Mouse (Mus musculus) stomach, postnatal 0 days (tissue): ENCODE measurements around the gene Elovl6. TPM values are rescaled to one million over a fixed set of nuclear protein-coding genes. Genes with fewer than 3 reads are reported as not detected.

Experiments
- ATAC-seq: fragments of 200-750 bp; cut with Nextera tagmentation; 2 replicates; pipeline ENCODE4 v1.8.0; 2017; ENCODE audit not compliant: low FRiP score, low TSS enrichment
- DNase-seq: peaks from one replicate; pipeline ENCODE4 v3.0.0-alpha.2; 2016; ENCODE audit warnings: low spot score
- H3K27ac ChIP-seq: fragments of 300-500 bp; sonication (generic); replicated peaks from 2 replicates; pipeline ENCODE4 v1.5.1; 2014; ENCODE audit warnings: mild to moderate bottlenecking, control low read depth
- H3K27me3 ChIP-seq: fragments of 300-500 bp; sonication (generic); 2 replicates; pipeline ENCODE4 v1.6.1; 2014; ENCODE audit warnings: low read length; ENCODE audit not compliant: control insufficient read depth, insufficient read depth
- H3K36me3 ChIP-seq: fragments of 300-500 bp; sonication (generic); 2 replicates; pipeline ENCODE4 v1.6.1; 2014; ENCODE audit warnings: low read length, mixed read lengths; ENCODE audit not compliant: control insufficient read depth, insufficient read depth
- H3K4me1 ChIP-seq: fragments of 300-500 bp; sonication (generic); replicated peaks from 2 replicates; pipeline ENCODE4 v1.6.1; 2014; ENCODE audit warnings: antibody characterized with exemption; ENCODE audit not compliant: control insufficient read depth, insufficient read depth
- H3K4me2 ChIP-seq: fragments of 300-500 bp; sonication (generic); replicated peaks from 2 replicates; pipeline ENCODE4 v1.6.1; 2014; ENCODE audit warnings: low read depth, mild to moderate bottlenecking, control low read depth, moderate library complexity
- H3K4me3 ChIP-seq: fragments of 300-500 bp; sonication (generic); 2 replicates; pipeline ENCODE4 v1.5.1; 2014; ENCODE audit warnings: low read depth, low read length, control low read depth
- H3K9ac ChIP-seq: fragments of 300-500 bp; sonication (generic); 2 replicates; pipeline ENCODE4 v1.6.1; 2014; ENCODE audit warnings: mild to moderate bottlenecking, low read length, control low read depth, mixed read lengths
- H3K9me3 ChIP-seq: fragments of 300-500 bp; sonication (generic); 2 replicates; pipeline ENCODE4 v1.6.1; 2016; ENCODE audit warnings: low read length; ENCODE audit not compliant: control insufficient read depth
- CTCF ChIP-seq: IDR thresholded peaks from 2 replicates; pipeline ENCODE4 v1.5.1; 2016; ENCODE audit warnings: antibody characterized with exemption, low read depth, mild to moderate bottlenecking, moderate library complexity
- EP300 ChIP-seq: optimal IDR thresholded peaks from 2 replicates; pipeline ENCODE3; 2016; ENCODE audit warnings: antibody characterized with exemption
- WGBS: fragments of 180-500 bp; shearing (Covaris S2); extraction: QIAGEN DNeasy Blood & Tissue Kit; methylation state at CpG from one replicate; pipeline ENCODE4 v1.1.7; 2014; 5-methylcytosine and 5-hydroxymethylcytosine counted together
- polyA plus RNA-seq: library from polyadenylated mRNA; unstranded; fragments of >200 nt; fragmentation: Nextera tagmentation; extraction: Ambion mirVana; gene quantifications from 2 replicates; pipeline ENCODE4 v1.2.1, GENCODE M21; 2015

Elovl6 gene
- polyA plus RNA-seq, 1 experiment from 2014 or later = 34.2 TPM

DNA sequence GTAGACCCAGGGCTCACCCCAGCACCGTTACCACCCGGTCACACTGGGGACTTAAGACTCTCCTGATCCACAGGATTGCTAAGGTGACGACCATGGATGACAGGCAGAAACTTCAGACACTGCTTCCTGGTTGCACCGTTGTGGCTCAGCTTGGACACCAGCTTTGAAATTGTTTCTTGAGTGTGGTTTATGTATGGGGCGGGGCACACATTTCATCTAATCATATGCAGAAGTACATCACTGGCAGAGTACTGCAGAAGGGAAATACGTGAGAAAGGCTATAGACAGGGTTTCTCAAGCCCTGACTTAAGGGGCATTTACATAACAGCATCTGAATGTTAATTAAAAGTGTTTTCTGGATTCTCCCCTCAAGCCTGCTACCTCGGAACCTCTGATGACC, 81.6 kb downstream of the Elovl6 start:
- H3K4me1 ChIP-seq = no peaks in the 10 kb centered on the region
- ATAC-seq (no peak), DNase-seq (no peak)
- H3K27me3 ChIP-seq = no peaks in the 10 kb centered on the region
- no peak overlapping the region for H3K27ac ChIP-seq
- no peak overlapping the region for H3K9ac ChIP-seq
- TF ChIP-seq CTCF (no peak), EP300 (no peak)
- H3K4me2 ChIP-seq = no peak overlapping the region
- H3K36me3 ChIP-seq = no peaks in the 10 kb centered on the region
- 74% methylated on average over 7 of the region's 7 CpGs for WGBS
- no peak overlapping the region for H3K4me3 ChIP-seq
- H3K9me3 ChIP-seq = no peaks in the 10 kb centered on the region

DNA sequence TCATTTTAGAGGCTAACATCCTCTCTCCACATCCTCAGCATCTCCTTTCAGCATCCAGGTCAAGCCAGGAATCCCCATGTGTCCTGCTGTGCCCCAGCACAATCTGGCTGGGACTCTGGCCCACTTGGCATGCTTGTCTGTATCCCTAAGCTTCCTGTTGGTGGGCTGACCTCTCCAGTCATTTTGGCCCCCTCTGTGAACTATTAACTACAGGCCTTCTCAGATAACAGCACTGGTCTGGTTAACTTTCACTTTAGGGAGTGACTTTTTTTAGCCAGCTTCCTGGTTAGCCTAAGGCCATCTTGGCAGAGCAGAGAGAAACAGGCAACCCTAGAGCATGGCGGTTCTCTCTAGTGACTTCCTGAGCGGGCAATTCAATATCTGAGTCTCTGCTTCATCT, 82.1 kb downstream of the Elovl6 start:
- no peaks in the 10 kb centered on the region for H3K9me3 ChIP-seq
- ATAC-seq = peak; percentile 62
- H3K27ac ChIP-seq = no peak overlapping the region
- no peak overlapping the region for H3K4me2 ChIP-seq
- H3K4me1 ChIP-seq = no peaks in the 10 kb centered on the region
- no peak for DNase-seq
- no peak overlapping the region for H3K9ac ChIP-seq
- TF ChIP-seq CTCF (no peak), EP300 (no peak)
- 89% methylated on average over 2 of the region's 2 CpGs for WGBS
- no peaks in the 10 kb centered on the region for H3K27me3 ChIP-seq
- no peak overlapping the region for H3K4me3 ChIP-seq
- H3K36me3 ChIP-seq = no peaks in the 10 kb centered on the region

DNA sequence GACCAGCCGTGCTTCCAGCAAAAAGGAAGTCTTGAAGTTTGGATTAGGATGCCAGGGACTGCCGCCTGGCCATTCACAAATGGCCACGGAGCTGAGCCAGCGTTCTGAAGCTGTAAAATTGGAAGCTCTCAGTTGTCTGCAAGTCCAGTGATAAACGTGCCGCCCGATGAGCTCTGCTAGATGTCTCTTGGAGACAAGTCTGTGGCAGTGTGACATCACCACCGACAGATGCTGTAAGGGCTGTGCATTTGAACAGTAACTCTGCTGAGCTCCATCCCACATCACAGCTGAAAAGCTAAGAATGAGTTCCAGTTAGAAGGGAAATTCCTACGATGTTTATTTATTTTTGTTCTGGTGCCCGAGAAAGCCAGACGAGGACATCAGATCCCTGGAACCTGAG, 85.3 kb downstream of the Elovl6 start:
- ATAC-seq (no peak), DNase-seq (no peak)
- TF ChIP-seq EP300 (no peak), CTCF (no peak)
- Histone ChIP-seq H3K4me2 (no peak overlapping the region), H3K27me3 (no peaks in the 10 kb centered on the region), H3K9me3 (no peaks in the 10 kb centered on the region), H3K27ac (no peak overlapping the region), H3K4me1 (no peaks in the 10 kb centered on the region), H3K9ac (no peak overlapping the region), H3K36me3 (no peaks in the 10 kb centered on the region), H3K4me3 (no peak overlapping the region)
- 78% methylated on average over 11 of the region's 11 CpGs for WGBS

DNA sequence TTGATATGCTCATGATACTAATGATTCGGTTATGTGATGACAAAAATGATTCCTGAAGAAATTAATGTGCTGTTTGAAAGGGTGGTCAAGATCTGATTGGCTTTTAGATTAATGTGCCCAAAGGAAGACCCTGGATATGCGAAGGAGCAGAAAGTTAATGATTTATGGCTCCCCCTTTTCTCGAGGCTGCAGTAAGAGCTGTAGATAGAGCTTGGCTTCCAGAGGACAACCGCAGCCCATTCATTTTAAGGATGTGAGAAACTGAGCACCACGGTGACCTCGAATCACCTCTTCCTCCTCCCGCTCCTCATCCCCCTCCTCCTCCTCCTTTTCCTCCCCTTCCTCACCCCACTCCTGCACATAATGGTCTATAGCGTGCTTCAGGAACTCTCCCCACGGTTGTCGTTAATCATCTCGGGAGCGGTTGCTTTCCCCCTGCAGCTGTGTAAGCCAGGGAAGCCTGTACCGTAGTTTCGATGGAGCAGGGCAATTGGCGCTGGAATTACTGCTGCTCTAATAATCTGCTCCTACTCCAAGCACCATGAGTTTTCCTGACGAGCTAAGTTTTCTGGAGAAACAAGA, 87.1 kb downstream of the Elovl6 start:
- H3K27ac ChIP-seq = no peak overlapping the region
- ATAC-seq = no peak
- no peaks in the 10 kb centered on the region for H3K27me3 ChIP-seq
- no peaks in the 10 kb centered on the region for H3K9me3 ChIP-seq
- no peak overlapping the region for H3K9ac ChIP-seq
- no peak overlapping the region for H3K4me2 ChIP-seq
- no peaks in the 10 kb centered on the region for H3K36me3 ChIP-seq
- H3K4me3 ChIP-seq = no peak overlapping the region
- no peak for DNase-seq
- H3K4me1 ChIP-seq = no peaks in the 10 kb centered on the region
- no peak for TF ChIP-seq CTCF
- TF ChIP-seq EP300 = no peak
- WGBS = 45% methylated on average over 16 of the region's 16 CpGs

DNA sequence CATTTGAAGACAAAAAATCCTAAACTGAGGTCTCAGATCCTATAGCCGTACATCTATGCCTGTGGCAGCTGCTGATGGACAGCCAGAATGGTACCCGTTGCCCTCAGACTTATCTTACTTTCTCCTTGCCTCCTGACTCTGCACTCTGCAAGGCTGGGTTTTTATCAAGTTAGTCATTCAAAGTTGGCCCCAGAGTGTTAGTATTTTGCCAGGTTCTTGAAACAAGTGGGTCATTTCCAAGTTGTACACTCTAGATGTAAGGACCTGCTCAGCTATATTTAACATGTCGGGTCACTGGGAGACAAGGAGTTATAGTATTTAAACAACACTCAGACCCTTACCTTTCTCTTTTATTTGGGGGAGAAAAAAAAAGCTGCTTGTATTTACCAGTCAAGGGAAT, 88.6 kb downstream of the Elovl6 start:
- no peak overlapping the region for H3K27ac ChIP-seq
- H3K36me3 ChIP-seq = no peaks in the 10 kb centered on the region
- no peaks in the 10 kb centered on the region for H3K9me3 ChIP-seq
- WGBS = 67% methylated on average over 3 of the region's 3 CpGs
- ATAC-seq (no peak), DNase-seq (no peak)
- H3K9ac ChIP-seq = no peak overlapping the region
- H3K4me3 ChIP-seq = no peak overlapping the region
- H3K4me2 ChIP-seq = no peak overlapping the region
- no peaks in the 10 kb centered on the region for H3K4me1 ChIP-seq
- H3K27me3 ChIP-seq = no peaks in the 10 kb centered on the region
- no peak for TF ChIP-seq CTCF
- TF ChIP-seq EP300 = no peak

DNA sequence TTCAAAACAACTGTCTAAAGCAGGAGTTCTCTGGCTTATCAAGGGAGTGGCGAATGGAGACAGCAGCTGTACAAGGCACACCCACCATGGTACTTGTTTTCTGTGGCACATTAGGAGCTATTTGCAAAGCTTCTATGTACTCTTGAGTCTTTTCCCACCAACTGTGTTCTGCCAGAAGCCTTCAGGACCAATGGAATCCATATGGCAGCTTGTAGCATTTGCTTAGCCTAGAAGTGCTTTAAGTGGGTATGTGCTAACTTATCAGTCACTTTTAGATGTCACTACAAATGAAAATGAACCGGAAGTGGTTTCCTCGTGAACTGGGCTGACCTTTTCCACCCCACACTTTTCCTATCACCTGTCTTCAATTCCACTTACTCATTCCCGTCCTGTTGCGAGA, 89.1 kb downstream of the Elovl6 start:
- Histone ChIP-seq H3K4me2 (no peak overlapping the region), H3K27ac (no peak overlapping the region), H3K27me3 (no peaks in the 10 kb centered on the region), H3K4me3 (no peak overlapping the region), H3K4me1 (no peaks in the 10 kb centered on the region), H3K9ac (no peak overlapping the region), H3K9me3 (no peaks in the 10 kb centered on the region), H3K36me3 (no peaks in the 10 kb centered on the region)
- no peak for TF ChIP-seq CTCF
- no peak for TF ChIP-seq EP300
- DNase-seq = no peak
- 52% methylated on average over 5 of the region's 5 CpGs for WGBS
- no peak for ATAC-seq
